Mouse (Mus musculus) retina, embryonic 14.5 days (tissue): ENCODE data around the gene Hoxc8.

Experiments
- DNase-seq: peaks from one replicate; pipeline ENCODE4 v3.0.0-alpha.2; 2015; ENCODE audit warnings: low spot score

The Hoxc8 gene

DNA sequence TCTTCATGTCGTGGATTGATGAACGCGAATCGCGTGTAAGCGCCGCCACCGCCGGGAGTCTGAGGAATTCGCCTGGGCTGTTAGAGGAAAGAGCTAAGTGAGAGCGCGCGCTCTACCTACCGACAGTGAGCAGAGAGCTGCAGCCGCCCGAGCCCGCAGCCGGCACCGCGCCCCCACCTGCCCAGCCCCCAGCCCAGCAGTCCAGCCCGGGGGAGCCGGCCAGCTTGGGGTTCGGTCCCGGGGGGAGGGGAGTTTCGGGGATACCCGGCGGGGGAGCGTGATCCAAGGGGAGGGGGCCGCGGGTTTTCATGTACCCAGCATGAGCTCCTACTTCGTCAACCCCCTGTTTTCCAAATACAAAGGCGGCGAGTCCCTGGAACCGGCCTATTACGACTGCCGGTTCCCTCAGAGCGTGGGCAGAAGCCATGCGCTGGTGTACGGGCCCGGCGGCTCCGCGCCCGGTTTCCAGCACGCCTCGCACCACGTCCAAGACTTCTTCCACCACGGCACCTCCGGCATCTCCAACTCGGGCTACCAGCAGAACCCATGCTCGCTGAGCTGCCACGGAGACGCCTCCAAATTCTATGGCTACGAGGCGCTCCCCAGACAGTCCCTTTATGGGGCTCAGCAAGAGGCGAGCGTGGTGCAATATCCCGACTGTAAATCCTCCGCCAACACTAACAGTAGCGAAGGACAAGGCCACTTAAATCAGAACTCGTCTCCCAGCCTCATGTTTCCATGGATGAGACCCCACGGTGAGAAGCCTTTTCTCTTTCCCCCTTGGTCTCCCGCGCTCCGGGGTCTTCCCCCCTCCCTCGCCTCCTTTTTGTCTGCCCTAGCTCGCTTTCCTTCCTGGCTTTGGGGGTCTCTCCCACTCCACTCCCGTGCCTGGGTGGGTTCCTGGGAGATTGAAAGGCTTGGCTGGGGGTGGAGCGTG, at the start of gene Hoxc8:
TSS of gene Hoxc8 (plus strand) at position 147 of the 937 bp plus-strand sequence.
- DNase-seq: no peak

DNA sequence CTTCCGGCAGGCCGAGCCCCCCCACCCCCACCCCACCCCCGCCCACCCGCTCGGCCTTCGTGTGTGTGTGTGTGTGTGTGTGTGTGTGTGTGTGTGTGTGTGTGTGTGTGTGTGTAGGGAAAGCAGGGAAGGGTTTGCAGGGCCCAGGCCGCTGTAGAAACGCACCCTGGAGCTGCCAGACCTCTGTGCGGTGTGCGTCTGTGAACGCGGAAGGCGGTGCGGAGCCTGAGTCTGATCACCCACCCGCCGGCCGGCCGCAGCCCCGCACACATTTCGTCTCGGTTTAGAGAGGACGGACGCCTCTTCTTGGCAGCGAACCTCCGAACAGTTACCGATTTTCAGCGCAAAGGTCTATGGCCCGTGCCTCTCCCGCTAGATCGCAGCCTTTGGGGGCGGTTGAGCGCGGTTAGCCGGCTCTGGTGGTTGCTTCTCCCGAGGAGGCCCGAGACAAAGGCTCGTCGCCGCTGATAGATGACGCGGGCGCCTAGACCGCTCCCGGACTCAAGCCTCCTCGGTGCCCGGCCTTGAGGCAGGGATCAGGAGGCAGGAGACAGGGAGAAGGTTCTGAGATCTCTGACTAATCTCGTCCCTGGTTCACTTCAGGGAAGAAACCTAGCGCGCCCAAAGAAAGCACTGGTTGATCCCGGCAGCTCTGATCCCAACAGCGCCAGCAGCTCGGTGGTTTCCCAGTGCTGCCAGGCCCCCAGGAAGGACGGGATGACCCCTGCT, 47.5 kb upstream of the Hoxc8 start:
- DNase-seq: no peak

DNA sequence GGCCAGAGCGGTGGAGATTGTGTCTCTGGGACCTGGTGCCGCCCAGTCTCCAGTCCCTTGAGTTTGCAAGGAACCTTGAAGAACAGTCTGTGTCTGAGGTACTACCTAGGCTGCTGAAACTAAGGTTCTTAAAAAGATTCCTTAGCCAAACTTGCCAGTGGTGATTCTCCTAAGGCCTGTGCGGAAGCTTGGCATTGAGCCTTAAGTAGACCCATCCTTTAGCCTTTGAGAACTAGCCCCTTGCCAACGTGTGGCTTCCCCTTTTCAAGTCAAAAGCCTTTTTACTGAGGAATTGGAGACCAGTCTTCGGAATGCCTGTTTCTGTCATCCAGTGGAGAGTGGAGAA, 47.0 kb upstream of the Hoxc8 start:
- DNase-seq: no peak

DNA sequence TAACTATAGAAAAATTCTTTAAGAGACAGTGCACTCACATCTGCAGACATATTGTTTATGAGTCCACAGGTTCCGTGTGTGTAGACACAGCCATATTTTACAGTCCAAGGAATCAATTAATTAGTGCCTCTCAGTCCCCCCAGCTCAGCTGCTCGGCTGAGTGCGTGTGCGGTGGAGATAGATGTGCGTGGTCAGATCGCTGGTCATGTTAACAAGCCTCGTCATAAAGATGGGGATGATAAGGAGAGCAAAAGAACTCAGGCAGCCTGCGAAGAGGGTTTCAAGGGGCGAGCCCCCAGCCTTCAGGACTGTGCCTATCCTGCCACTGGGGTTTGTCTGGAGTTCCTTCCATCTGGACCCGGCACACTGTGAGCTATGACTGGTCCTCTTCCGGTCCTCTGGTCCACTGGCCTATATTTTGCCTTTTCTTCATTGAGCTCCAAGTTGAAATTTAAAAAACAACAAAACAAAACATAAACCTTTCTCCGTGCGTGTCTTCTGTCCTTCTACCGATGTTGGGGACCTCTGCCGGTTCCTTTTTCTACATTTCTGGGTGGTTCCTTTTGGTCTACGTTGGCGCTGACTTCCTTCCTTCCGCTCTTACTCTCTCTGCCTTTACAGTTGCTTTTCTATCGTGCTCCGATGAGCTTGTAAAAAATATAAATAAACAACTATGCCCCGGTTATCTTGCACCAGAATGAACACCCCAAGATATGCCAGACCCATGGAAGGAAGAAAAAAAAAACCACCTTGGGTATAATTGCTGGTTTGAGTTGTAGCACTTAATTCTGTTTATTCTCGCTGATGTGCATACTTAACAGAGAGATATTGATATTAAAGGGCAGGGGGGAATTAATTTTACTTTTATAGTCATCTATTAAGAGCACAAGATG, 45.0 kb upstream of the Hoxc8 start:
- no peak for DNase-seq

DNA sequence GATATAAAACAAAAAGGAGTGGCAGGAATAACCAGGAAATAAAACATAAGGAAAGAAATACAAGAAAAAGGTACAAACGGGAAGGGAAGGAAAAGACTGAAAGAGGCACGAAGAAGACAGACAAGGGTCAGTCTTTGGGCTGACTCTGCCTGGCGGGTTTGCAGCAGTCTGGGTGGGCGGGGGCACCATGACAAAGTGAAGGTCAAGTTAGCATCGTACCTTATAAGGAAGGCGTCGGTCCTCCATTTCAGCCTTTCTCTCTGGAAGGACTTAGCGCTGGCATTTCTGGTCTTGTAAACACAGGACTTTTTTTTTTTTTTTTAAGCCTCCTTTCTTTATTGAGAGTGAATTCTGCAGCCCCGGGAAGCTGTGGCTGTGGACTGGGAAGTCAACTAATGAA, 43.1 kb upstream of the Hoxc8 start:
- DNase-seq: no peak

DNA sequence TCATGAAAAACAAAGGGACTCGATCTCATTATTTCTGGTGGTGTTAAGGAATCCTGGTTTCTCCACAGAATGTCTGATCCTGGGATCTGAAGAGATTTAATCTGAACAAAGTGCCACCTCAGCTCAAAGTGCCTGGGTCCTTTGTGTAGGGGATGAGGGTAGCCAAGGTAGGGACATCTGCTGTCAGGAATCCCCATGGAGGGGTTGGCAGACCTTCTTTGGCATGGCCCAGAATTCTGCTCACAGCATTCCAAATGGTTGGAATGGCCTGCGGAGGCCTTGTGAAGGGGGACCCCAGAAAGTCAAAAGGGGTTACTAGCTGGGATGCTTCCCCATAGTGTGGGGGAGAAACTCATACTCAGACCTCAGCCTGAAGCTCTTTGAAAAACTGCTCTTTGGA, 41.6 kb upstream of the Hoxc8 start:
- no peak for DNase-seq

DNA sequence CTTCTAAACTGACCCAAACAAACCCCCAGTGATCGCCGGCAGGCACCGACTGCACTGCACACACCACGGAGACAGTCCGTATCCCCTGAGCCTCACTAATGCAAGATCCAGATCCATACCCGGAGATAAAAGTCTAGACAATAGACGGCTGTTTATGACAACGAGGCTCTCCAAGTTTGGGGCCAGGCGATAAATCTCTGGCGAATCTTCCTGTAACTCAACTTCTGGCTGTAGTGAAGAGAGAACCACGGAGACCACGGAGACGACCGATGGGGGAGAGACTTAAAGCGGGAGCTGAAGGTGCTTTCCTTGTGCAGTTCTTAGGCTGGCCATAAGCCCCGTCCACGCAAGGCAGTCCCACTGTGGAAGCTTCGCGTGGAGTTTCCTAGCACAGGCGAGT, 40.7 kb upstream of the Hoxc8 start:
- DNase-seq: no peak

DNA sequence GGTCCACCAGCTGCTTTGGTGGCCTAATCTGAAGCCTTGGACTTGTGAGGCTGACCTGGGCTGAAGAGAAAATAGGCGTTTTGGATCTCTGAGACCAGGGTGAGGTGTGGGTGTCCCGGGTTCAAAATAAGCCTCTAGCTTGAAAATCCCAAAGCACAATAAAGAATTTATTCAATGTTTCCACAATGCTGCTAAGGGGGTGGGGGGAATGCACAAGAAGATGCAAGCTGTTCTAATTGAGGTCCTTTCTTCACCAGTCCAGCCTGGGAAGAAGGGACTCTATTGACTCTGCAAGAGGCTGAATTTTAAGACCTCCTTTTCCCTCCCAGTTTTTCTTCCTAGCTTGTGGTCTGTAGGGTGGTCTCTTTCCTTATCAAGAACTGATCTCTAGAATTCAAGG, 39.5 kb upstream of the Hoxc8 start:
- no peak for DNase-seq

DNA sequence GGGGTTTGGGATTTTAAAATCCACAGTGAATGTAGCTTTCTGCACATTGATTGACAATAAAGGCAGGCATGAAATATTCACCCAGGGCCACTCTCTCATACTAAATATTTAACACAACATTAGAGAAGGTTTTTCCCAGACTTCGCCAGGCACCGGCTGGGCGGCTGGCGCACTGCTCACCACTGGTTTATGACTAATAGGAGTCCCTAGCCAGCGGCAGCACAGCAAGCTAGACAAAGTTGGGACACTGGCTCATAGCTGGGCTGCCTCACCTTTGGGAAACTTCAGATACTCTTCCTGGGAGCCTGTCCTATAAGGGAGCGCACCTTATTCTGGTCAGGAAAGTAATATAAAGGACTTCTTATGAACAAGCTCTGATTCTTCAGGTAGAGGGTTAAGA, 36.8 kb upstream of the Hoxc8 start:
- no peak for DNase-seq

DNA sequence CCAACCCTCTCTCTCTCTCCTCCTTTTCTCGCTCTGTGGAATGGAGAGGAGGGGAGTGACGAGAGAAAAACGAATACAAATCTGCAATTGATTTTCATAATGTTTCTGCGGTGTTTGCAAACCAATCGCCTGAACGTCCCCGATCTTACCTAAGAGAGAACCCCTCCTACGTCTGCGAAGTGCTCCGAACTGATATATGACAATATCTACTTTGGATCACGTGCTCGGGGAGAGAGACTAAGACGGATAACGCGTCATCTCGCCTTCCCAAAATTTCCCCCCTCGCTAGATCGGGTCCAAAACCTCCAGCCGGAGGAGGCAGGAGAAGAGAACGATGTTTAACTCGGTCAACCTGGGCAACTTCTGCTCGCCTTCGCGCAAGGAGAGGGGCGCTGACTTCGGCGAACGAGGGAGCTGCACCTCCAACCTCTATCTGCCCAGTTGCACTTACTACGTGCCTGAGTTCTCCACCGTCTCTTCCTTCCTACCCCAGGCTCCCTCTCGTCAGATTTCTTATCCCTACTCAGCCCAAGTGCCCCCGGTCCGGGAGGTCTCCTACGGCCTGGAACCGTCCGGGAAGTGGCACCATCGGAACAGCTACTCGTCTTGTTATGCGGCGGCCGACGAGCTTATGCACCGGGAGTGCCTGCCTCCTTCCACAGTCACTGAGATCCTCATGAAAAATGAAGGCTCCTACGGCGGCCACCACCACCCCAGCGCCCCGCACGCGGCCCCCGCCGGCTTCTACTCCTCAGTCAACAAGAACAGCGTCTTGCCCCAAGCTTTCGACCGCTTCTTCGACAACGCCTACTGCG, 36.0 kb upstream of the Hoxc8 start, which contains the start of gene Hoxc11:
TSS of gene Hoxc11 (plus strand) at position 236 of the 815 bp plus-strand sequence.
- no peak for DNase-seq

DNA sequence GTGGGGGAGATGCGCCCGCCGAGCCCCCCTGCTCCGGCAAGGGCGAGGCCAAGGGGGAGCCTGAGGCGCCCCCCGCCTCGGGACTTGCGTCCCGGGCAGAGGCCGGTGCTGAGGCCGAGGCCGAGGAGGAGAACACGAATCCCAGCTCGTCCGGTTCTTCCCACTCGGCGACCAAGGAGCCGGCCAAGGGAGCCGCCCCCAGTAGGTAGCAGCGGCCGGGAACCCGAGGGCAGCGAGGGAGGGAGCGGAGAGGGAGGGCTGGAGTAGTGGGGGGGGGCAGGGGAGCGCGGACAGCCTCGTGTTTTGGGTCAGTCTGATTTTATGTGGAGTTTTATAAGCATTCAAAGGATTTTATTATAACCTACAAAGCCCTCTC, 35.4 kb upstream of the Hoxc8 start:
- no peak for DNase-seq

DNA sequence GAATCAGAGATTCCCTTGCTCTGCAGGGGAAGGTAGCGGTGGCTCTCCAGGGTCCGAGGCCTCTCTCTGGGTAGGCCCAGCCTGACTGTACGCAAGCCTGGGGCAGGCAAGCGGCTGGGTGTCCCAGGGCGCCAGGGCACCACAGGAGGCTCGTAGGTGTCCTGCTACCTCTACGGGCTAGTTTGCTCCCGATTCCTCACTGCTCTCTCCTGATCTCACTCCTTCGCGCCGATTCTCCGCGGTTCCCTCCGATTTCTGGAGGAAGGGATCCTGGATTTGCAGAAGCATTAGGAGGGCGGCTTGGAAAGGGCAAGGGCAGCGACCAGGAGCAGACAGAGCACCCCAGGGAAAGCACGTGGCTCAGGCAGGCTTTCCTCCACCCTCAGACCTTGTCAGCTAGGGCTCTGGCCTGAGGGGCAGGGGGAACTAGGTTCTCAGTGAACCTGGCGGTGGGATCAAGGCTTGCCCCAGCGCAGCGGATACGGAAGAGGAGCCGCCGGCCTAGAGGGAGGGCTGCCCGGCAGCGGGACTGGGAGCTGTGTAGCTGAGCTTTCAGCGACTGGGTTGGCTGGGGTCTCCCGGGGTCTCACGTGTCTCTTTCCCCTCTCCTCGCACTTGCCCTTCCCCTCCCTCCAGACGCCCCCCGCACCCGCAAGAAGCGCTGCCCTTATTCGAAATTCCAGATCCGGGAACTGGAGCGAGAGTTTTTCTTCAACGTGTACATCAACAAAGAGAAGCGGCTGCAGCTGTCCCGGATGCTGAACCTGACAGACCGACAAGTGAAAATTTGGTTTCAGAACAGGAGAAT, 34.4 kb upstream of the Hoxc8 start:
- no peak for DNase-seq

DNA sequence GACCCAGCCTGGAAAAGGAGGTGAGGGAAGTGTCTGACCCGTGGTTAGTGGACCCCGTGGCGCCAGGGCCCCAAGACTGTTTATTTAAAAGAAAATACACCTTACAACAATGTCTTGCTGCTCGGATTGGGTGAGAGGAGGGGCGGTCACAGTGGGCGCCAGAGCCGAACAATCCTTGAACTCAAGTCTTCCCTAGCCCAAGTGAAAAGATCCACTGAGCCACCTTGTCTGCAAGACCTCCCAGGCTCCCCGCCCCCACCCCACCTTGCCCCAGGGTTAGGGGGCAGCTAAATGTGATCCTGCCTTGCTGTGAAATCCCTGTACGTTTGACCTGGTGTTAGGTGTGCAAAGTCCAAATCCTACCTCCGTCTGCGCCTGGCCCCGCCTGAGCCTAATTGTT, 33.5 kb upstream of the Hoxc8 start:
- no peak for DNase-seq

DNA sequence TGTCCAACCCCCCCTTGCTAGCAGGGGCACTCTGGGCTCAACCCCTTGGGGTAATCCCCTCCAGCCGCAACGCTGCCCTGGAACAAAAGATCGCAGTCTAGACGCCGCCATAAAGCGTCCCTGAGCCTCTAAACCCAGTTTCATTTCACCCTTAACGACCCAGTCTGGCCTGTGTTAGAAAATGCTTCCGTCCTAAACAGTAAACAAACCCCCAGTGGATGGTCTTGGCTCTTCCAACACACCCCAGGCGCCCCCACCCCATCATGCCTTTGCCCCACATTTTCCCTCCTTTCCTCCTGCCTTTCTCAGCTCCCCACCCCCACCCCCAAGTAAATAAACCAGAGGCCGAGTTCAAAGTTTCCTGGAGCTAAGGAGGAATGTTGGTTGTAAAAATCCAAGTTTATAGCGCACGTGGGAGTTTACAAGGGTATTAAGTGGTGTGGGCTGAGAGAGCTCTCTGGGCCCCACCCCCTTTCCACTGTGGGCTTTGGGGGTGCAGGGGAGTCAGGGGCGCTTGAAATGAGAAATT, 30.7 kb upstream of the Hoxc8 start:
- no peak for DNase-seq

DNA sequence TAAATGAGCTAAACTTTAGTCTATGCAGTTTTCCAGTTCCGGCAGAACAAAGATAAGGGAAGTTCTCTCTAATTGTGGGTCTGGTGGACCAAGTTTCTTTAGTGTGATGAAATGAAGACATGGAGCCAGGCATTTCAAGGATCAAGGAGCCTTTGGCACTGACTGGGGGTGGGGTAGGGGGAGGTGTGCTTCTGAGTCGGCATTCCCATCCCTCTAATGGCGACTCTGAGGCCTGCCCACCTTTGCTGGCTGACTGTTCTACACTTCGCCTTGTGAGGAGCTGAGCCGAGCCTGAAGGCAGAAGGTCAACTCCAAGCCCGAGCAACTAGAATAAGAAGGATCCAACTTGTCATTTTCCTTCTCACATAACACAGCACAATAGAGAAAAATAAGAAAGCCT, 28.7 kb upstream of the Hoxc8 start:
- DNase-seq: no peak

DNA sequence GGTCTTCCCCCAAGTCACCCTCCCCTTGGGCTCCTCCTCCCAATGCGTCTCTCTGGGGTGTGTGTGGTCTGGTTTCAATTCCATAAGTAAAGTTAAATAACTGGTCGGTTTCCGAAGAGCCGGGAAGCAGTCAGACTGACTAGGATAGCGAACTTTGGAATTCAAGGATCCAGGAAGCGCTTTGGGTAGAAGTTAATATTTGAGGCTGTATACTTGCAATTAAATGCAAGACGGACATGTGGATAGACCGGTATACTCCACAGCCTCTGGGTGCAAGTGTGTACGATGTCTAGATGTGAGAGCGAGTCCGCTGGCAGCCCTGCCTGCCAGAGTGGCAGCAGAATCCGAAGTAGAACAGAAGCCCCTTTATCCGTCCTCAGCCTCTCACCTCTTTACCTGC, 27.9 kb upstream of the Hoxc8 start:
- peak; percentile 52 for DNase-seq

DNA sequence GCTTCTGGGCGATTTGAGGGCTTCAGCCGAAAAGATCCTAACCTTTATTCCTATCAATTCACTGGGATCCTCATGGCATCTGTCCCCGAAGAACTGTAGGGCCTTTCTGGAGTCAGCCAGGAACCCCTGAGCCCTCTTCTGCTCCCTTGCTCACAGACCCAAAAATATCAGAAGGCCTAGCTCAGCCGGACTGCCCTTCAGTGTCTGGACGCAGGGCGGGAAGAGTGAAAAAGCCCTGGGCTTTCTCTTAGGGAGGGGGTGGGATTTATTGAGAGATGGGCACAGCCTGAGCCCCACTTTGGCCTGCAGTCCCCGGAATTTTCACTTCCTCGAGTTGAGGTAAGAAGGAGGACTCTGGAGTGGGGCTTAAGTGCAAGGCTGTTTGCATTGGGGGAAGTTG, 27.1 kb upstream of the Hoxc8 start:
- DNase-seq: no peak

DNA sequence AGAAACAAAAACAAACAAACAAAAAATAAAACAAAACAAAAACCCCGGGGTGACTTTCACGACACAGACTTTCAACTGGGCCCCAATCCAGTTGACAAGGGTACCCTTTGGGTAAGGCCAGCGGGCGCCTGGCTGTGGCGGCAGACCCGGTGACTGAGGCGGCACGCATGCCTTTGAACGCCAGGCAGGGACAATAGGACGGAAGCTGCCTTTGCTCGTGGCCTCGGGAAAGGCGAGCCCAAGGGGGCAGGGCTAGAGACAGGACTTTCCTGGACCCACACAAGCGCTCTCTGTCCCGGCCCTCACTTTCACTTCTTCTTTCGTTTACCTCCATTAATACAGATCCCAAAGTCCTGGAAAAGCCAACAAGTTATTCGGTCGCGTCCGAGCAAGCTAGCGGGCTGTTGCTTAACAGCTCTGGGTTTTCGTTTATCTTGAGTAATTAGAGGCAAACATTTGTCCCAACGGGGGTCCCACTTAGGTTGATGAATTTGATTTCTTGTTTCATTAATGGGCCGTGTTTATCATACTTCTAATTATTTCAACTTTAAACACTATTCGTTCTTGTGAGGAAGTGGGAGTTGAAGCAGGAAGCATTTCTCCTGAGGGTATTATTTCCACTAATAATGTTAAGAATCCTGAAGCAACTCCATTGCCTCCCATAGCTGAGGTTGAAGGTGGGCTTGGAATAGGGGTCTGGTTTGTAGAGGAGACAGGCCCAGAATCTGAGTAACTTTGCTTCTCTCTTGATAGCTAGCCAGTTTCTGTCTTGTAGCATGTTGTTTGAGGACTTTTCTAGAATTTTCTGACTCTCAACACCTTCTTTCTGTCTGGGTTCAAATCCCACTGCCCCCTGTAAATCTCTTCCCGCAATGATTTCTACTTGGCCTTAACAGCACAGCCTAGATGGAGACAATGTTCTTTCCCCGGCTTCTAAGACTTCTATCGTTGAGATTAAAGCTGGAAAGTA, 26.5 kb upstream of the Hoxc8 start:
- no peak for DNase-seq
